Mouse (Mus musculus): Measurements from ENCODE around the gene Ppard. TPM values are rescaled to one million over a fixed set of nuclear protein-coding genes. Genes with fewer than 3 reads are reported as not detected.
"Not testable (repeated sequence)": the region's sequence is repeated elsewhere in the genome, so short reads cannot be mapped to it uniquely, and the experiment has no call there.

Ppard gene
- polyA plus RNA-seq, 1 experiment from 2014 or later, result 1.3 TPM

GRCm38 (mm10) chr17:28329503-28330231 lies 97.2 kb downstream of the Ppard start:
- H3K9me3 ChIP-seq (ENCODE audit: control insufficient read depth, low read length), result no peaks in the 10 kb centered on the region
- no peak for ATAC-seq (ENCODE audit: low read depth)
- 9% methylated on average over 4 of the region's 4 CpGs for WGBS
- no peaks in the 10 kb centered on the region for H3K27me3 ChIP-seq (ENCODE audit: control insufficient read depth, insufficient read depth, low read length)
- peak overlapping the region; percentile 65 for H3K4me3 ChIP-seq (ENCODE audit: low read depth, low read length)
- peaks cover 16% of the 10 kb centered on the region for H3K4me1 ChIP-seq (ENCODE audit: control insufficient read depth, insufficient read depth, low read length)
- H3K36me3 ChIP-seq (ENCODE audit: control insufficient read depth, insufficient read depth, low read length), result peaks cover 18% of the 10 kb centered on the region; the same call in 1 of the 2 replicates
- peak overlapping the region; percentile 91; the same call in 1 of the 2 replicates for H3K27ac ChIP-seq (ENCODE audit: low read depth, low read length)
- peak overlapping the region; percentile 79 for H3K4me2 ChIP-seq (ENCODE audit: low read depth, low read length)
- peak overlapping the region; percentile 97 for H3K9ac ChIP-seq (replicated peaks; ENCODE audit: low read depth, low read length)

GRCm38 (mm10) chr17:28330232-28330546 lies 97.7 kb downstream of the Ppard start:
- no peak for ATAC-seq (ENCODE audit: low read depth)
- Histone ChIP-seq H3K27me3 (ENCODE audit: control insufficient read depth, insufficient read depth, low read length) (no peaks in the 10 kb centered on the region), H3K27ac (ENCODE audit: low read depth, low read length) (no peak overlapping the region), H3K4me3 (ENCODE audit: low read depth, low read length) (no peak overlapping the region), H3K36me3 (ENCODE audit: control insufficient read depth, insufficient read depth, low read length) (peaks cover 18% of the 10 kb centered on the region; the same call in 1 of the 2 replicates), H3K9ac (replicated peaks; ENCODE audit: low read depth, low read length) (no peak overlapping the region), H3K4me2 (ENCODE audit: low read depth, low read length) (peak overlapping the region; percentile 79), H3K9me3 (ENCODE audit: control insufficient read depth, low read length) (no peaks in the 10 kb centered on the region), H3K4me1 (ENCODE audit: control insufficient read depth, insufficient read depth, low read length) (peaks cover 16% of the 10 kb centered on the region)
- WGBS, result 52% methylated on average over 2 of the region's 2 CpGs

GRCm38 (mm10) chr17:28330590-28330989 lies 98.1 kb downstream of the Ppard start:
- not testable (repeated sequence) for H3K4me3 ChIP-seq (ENCODE audit: low read depth, low read length)

GRCm38 (mm10) chr17:28331241-28332112 lies 99.0 kb downstream of the Ppard start:
- H3K27ac ChIP-seq (ENCODE audit: low read depth, low read length), result no peak overlapping the region
- peaks cover 16% of the 10 kb centered on the region for H3K4me1 ChIP-seq (ENCODE audit: control insufficient read depth, insufficient read depth, low read length)
- H3K9me3 ChIP-seq (ENCODE audit: control insufficient read depth, low read length), result no peaks in the 10 kb centered on the region
- H3K9ac ChIP-seq (replicated peaks; ENCODE audit: low read depth, low read length), result no peak overlapping the region
- H3K4me2 ChIP-seq (ENCODE audit: low read depth, low read length), result no peak overlapping the region
- no peaks in the 10 kb centered on the region for H3K27me3 ChIP-seq (ENCODE audit: control insufficient read depth, insufficient read depth, low read length)
- 41% methylated on average over 5 of the region's 7 CpGs for WGBS
- peaks cover 16% of the 10 kb centered on the region; the same call in 1 of the 2 replicates for H3K36me3 ChIP-seq (ENCODE audit: control insufficient read depth, insufficient read depth, low read length)
- H3K4me3 ChIP-seq (ENCODE audit: low read depth, low read length), result no peak overlapping the region
- no peak for ATAC-seq (ENCODE audit: low read depth)

More at GRCm38 (mm10) chr17:28330590-28330989, 98.1 kb downstream of the Ppard start:
- peaks cover 18% of the 10 kb centered on the region; the same call in 1 of the 2 replicates for H3K36me3 ChIP-seq (ENCODE audit: control insufficient read depth, insufficient read depth, low read length)
- not testable (repeated sequence) for H3K9ac ChIP-seq (replicated peaks; ENCODE audit: low read depth, low read length); H3K9me3 ChIP-seq (ENCODE audit: control insufficient read depth, low read length); ATAC-seq (ENCODE audit: low read depth); H3K4me2 ChIP-seq (ENCODE audit: low read depth, low read length); H3K27me3 ChIP-seq (ENCODE audit: control insufficient read depth, insufficient read depth, low read length); H3K27ac ChIP-seq (ENCODE audit: low read depth, low read length)
- peaks cover 16% of the 10 kb centered on the region for H3K4me1 ChIP-seq (ENCODE audit: control insufficient read depth, insufficient read depth, low read length)
- 72% methylated on average over 6 of the region's 8 CpGs for WGBS

GRCm38 (mm10) chr17:28332113-28332914 lies 99.8 kb downstream of the Ppard start:
- peaks cover 16% of the 10 kb centered on the region; the same call in 1 of the 2 replicates for H3K36me3 ChIP-seq (ENCODE audit: control insufficient read depth, insufficient read depth, low read length)
- no peak overlapping the region for H3K4me2 ChIP-seq (ENCODE audit: low read depth, low read length)
- no peaks in the 10 kb centered on the region for H3K27me3 ChIP-seq (ENCODE audit: control insufficient read depth, insufficient read depth, low read length)
- ATAC-seq (ENCODE audit: low read depth), result no peak
- no peaks in the 10 kb centered on the region for H3K9me3 ChIP-seq (ENCODE audit: control insufficient read depth, low read length)
- 42% methylated on average over 13 of the region's 13 CpGs for WGBS
- H3K4me3 ChIP-seq (ENCODE audit: low read depth, low read length), result no peak overlapping the region
- H3K27ac ChIP-seq (ENCODE audit: low read depth, low read length), result no peak overlapping the region
- H3K4me1 ChIP-seq (ENCODE audit: control insufficient read depth, insufficient read depth, low read length), result peaks cover 16% of the 10 kb centered on the region
- no peak overlapping the region for H3K9ac ChIP-seq (replicated peaks; ENCODE audit: low read depth, low read length)

GRCm38 (mm10) chr17:28332915-28333546 lies 100.5 kb downstream of the Ppard start:
- no peak overlapping the region for H3K27ac ChIP-seq (ENCODE audit: low read depth, low read length)
- 0 out of 2 replicates have a peak overlapping the region, but pooled peaks have one; percentile 3 for H3K9ac ChIP-seq (replicated peaks; ENCODE audit: low read depth, low read length)
- 56% methylated on average over 31 of the region's 31 CpGs for WGBS
- H3K4me1 ChIP-seq (ENCODE audit: control insufficient read depth, insufficient read depth, low read length), result peaks cover 11% of the 10 kb centered on the region
- H3K4me2 ChIP-seq (ENCODE audit: low read depth, low read length), result no peak overlapping the region
- H3K4me3 ChIP-seq (ENCODE audit: low read depth, low read length), result no peak overlapping the region
- H3K9me3 ChIP-seq (ENCODE audit: control insufficient read depth, low read length), result no peaks in the 10 kb centered on the region
- ATAC-seq (ENCODE audit: low read depth), result no peak
- no peaks in the 10 kb centered on the region for H3K27me3 ChIP-seq (ENCODE audit: control insufficient read depth, insufficient read depth, low read length)
- peaks cover 16% of the 10 kb centered on the region; the same call in 1 of the 2 replicates for H3K36me3 ChIP-seq (ENCODE audit: control insufficient read depth, insufficient read depth, low read length)

- 77% methylated on average over 10 of the region's 10 CpGs for WGBS
- no peaks in the 10 kb centered on the region for H3K9me3 ChIP-seq (ENCODE audit: control insufficient read depth, low read length)
- H3K4me2 ChIP-seq (ENCODE audit: low read depth, low read length), result no peak overlapping the region
- ATAC-seq (ENCODE audit: low read depth), result no peak
- H3K36me3 ChIP-seq (ENCODE audit: control insufficient read depth, insufficient read depth, low read length), result peaks cover 9% of the 10 kb centered on the region; the same call in 1 of the 2 replicates
- H3K4me1 ChIP-seq (ENCODE audit: control insufficient read depth, insufficient read depth, low read length), result no peaks in the 10 kb centered on the region
- H3K9ac ChIP-seq (replicated peaks; ENCODE audit: low read depth, low read length), result no peak overlapping the region
- no peak overlapping the region for H3K27ac ChIP-seq (ENCODE audit: low read depth, low read length)
- no peaks in the 10 kb centered on the region for H3K27me3 ChIP-seq (ENCODE audit: control insufficient read depth, insufficient read depth, low read length)
- no peak overlapping the region for H3K4me3 ChIP-seq (ENCODE audit: low read depth, low read length)
These were observed 102.8 kb downstream of the Ppard start for GRCm38 (mm10) chr17:28335267-28335666.

- 92% methylated on average over 7 of the region's 7 CpGs for WGBS
- no peak for ATAC-seq (ENCODE audit: low read depth)
- Histone ChIP-seq H3K27me3 (ENCODE audit: control insufficient read depth, insufficient read depth, low read length) (no peaks in the 10 kb centered on the region), H3K9ac (replicated peaks; ENCODE audit: low read depth, low read length) (no peak overlapping the region), H3K27ac (ENCODE audit: low read depth, low read length) (no peak overlapping the region), H3K4me3 (ENCODE audit: low read depth, low read length) (no peak overlapping the region), H3K4me1 (ENCODE audit: control insufficient read depth, insufficient read depth, low read length) (peaks cover 4% of the 10 kb centered on the region; the same call in 1 of the 2 replicates), H3K4me2 (ENCODE audit: low read depth, low read length) (no peak overlapping the region), H3K36me3 (ENCODE audit: control insufficient read depth, insufficient read depth, low read length) (no peaks in the 10 kb centered on the region), H3K9me3 (ENCODE audit: control insufficient read depth, low read length) (no peaks in the 10 kb centered on the region)
These were observed 105.0 kb downstream of the Ppard start for GRCm38 (mm10) chr17:28337547-28337946.

Data from neural tube, embryonic 14.5 days (tissue).